Mouse (Mus musculus): ENCODE results near the gene Sun3. TPM values are rescaled to one million over a fixed set of nuclear protein-coding genes. Genes with fewer than 3 reads are reported as not detected.

Gene Sun3
- total and polyA plus RNA-seq, 2 experiments = 0.11 to 1.8 TPM

GRCm38 (mm10) chr11:8978154-8978553, 70.6 kb downstream of the Sun3 start:
- WGBS = 75% methylated on average over 4 of the region's 4 CpGs
- TF ChIP-seq CTCF (IDR thresholded peaks at IDR 0.05; ENCODE audit: low read depth, low read length) (no peak), POLR2A (IDR thresholded peaks at IDR 0.05; ENCODE audit: extremely low read depth, insufficient read depth, low read length) (no peak)
- Histone ChIP-seq H3K79me2 (ENCODE audit: control insufficient read depth, insufficient read depth, low read length) (no peaks in the 10 kb centered on the region), H3K4me3 (ENCODE audit: insufficient read depth, low read depth, low read length) (no peak overlapping the region), H3K27me3 (ENCODE audit: control insufficient read depth, insufficient read depth, low read length) (no peaks in the 10 kb centered on the region), H3K36me3 (ENCODE audit: control insufficient read depth, insufficient read depth, low read length) (no peaks in the 10 kb centered on the region), H3K4me1 (ENCODE audit: control insufficient read depth, insufficient read depth, low read length) (no peaks in the 10 kb centered on the region), H3K27ac (replicated peaks; ENCODE audit: insufficient read depth, low read depth, low read length) (no peak overlapping the region), H3K9ac (ENCODE audit: low read depth, low read length) (no peak overlapping the region)
- DNase-seq (ENCODE audit: extremely low read depth, low read depth, low spot score) = no peak

DNA sequence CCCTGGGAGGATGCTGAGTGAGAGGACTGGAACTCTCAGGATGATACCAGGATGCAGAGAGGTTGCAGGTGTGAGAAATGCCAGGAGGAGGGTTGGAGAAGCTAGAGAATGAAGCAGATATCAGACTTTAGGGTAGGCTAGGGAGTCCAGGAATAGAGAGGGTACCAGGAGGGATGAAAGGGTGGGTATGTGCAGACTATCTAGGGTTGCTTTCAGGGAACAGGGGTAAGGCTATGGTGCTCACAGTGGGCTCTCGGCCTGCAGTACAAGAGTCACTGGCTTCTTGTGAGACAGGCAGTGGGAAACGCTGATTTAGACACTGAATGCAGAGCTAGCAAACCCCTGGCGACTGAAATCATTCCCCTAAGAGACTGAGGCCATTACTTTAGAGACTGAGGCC, 75.6 kb downstream of the Sun3 start, which contains the start of gene Pkd1l1:
Pkd1l1 (minus strand) TSS at position 101 of the 400 bp plus-strand sequence.
- DNase-seq (ENCODE audit: extremely low read depth, low read depth, low spot score) = no peak
- no peak within 1 kb of the TSS for H3K9ac ChIP-seq (ENCODE audit: low read depth, low read length)
- H3K27me3 ChIP-seq (ENCODE audit: control insufficient read depth, insufficient read depth, low read length) = no peaks in the 10 kb centered on the region
- no peak within 1 kb of the TSS for H3K4me3 ChIP-seq (ENCODE audit: insufficient read depth, low read depth, low read length)
- no peak within 1 kb of the TSS for H3K27ac ChIP-seq (replicated peaks; ENCODE audit: insufficient read depth, low read depth, low read length)
- TF ChIP-seq CTCF (IDR thresholded peaks at IDR 0.05; ENCODE audit: low read depth, low read length) (no peak), POLR2A (IDR thresholded peaks at IDR 0.05; ENCODE audit: extremely low read depth, insufficient read depth, low read length) (no peak)
- H3K79me2 ChIP-seq (ENCODE audit: control insufficient read depth, insufficient read depth, low read length) = no peaks in the 10 kb centered on the region
- no peaks in the 10 kb centered on the region for H3K4me1 ChIP-seq (ENCODE audit: control insufficient read depth, insufficient read depth, low read length)
- no peaks in the 10 kb centered on the region for H3K36me3 ChIP-seq (ENCODE audit: control insufficient read depth, insufficient read depth, low read length)
- WGBS = 67% methylated on average over 3 of the region's 3 CpGs

GRCm38 (mm10) chr11:8972093-8972492, 76.7 kb downstream of the Sun3 start:
- H3K9ac ChIP-seq (ENCODE audit: low read depth, low read length) = no peak overlapping the region

DNA sequence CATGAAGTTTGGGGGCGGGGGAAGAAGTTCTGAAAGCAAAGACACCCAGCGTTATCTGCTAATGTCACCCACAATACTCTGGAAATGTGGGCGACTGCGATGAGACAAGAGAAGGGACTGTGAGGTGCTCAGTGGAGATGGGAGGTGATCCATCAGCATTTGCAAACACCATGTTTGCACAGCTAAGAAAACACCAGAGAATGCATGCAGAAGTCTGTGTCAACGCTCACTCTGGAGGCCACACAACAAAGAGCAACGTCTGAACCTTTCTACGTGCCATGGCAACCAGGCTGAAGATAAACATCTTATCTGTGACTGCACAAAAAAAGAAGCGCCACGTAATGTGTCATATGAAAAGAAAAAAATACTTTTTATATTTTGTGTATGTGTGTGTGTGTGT, 78.3 kb downstream of the Sun3 start:
- Histone ChIP-seq H3K4me1 (ENCODE audit: control insufficient read depth, insufficient read depth, low read length) (no peaks in the 10 kb centered on the region), H3K36me3 (ENCODE audit: control insufficient read depth, insufficient read depth, low read length) (no peaks in the 10 kb centered on the region), H3K27me3 (ENCODE audit: control insufficient read depth, insufficient read depth, low read length) (no peaks in the 10 kb centered on the region), H3K27ac (replicated peaks; ENCODE audit: insufficient read depth, low read depth, low read length) (no peak overlapping the region), H3K4me3 (ENCODE audit: insufficient read depth, low read depth, low read length) (no peak overlapping the region), H3K79me2 (ENCODE audit: control insufficient read depth, insufficient read depth, low read length) (no peaks in the 10 kb centered on the region), H3K9ac (ENCODE audit: low read depth, low read length) (no peak overlapping the region)
- no peak for DNase-seq (ENCODE audit: extremely low read depth, low read depth, low spot score)
- TF ChIP-seq POLR2A (IDR thresholded peaks at IDR 0.05; ENCODE audit: extremely low read depth, insufficient read depth, low read length) = no peak
- TF ChIP-seq CTCF (IDR thresholded peaks at IDR 0.05; ENCODE audit: low read depth, low read length) = no peak
- WGBS = 19% methylated on average over 9 of the region's 9 CpGs

More at GRCm38 (mm10) chr11:8972093-8972492, 76.7 kb downstream of the Sun3 start:
- WGBS = 81% methylated on average over 6 of the region's 6 CpGs
- DNase-seq (ENCODE audit: extremely low read depth, low read depth, low spot score) = no peak
- TF ChIP-seq POLR2A (IDR thresholded peaks at IDR 0.05; ENCODE audit: extremely low read depth, insufficient read depth, low read length) (no peak), CTCF (IDR thresholded peaks at IDR 0.05; ENCODE audit: low read depth, low read length) (no peak)
- H3K27ac ChIP-seq (replicated peaks; ENCODE audit: insufficient read depth, low read depth, low read length) = no peak overlapping the region
- no peaks in the 10 kb centered on the region for H3K36me3 ChIP-seq (ENCODE audit: control insufficient read depth, insufficient read depth, low read length)
- H3K27me3 ChIP-seq (ENCODE audit: control insufficient read depth, insufficient read depth, low read length) = no peaks in the 10 kb centered on the region
- H3K79me2 ChIP-seq (ENCODE audit: control insufficient read depth, insufficient read depth, low read length) = no peaks in the 10 kb centered on the region
- H3K4me1 ChIP-seq (ENCODE audit: control insufficient read depth, insufficient read depth, low read length) = no peaks in the 10 kb centered on the region
- no peak overlapping the region for H3K4me3 ChIP-seq (ENCODE audit: insufficient read depth, low read depth, low read length)

GRCm38 (mm10) chr11:8968094-8968493, 80.7 kb downstream of the Sun3 start:
- WGBS = 95% methylated on average over 7 of the region's 7 CpGs
- TF ChIP-seq CTCF (IDR thresholded peaks at IDR 0.05; ENCODE audit: low read depth, low read length) (no peak), POLR2A (IDR thresholded peaks at IDR 0.05; ENCODE audit: extremely low read depth, insufficient read depth, low read length) (no peak)
- no peak for DNase-seq (ENCODE audit: extremely low read depth, low read depth, low spot score)
- Histone ChIP-seq H3K4me1 (ENCODE audit: control insufficient read depth, insufficient read depth, low read length) (no peaks in the 10 kb centered on the region), H3K36me3 (ENCODE audit: control insufficient read depth, insufficient read depth, low read length) (no peaks in the 10 kb centered on the region), H3K9ac (ENCODE audit: low read depth, low read length) (no peak overlapping the region), H3K79me2 (ENCODE audit: control insufficient read depth, insufficient read depth, low read length) (no peaks in the 10 kb centered on the region), H3K27me3 (ENCODE audit: control insufficient read depth, insufficient read depth, low read length) (no peaks in the 10 kb centered on the region), H3K27ac (replicated peaks; ENCODE audit: insufficient read depth, low read depth, low read length) (no peak overlapping the region), H3K4me3 (ENCODE audit: insufficient read depth, low read depth, low read length) (no peak overlapping the region)

Other genes with a start within 250 kb of the Sun3 start
- under 0.01 TPM in 1 of 2 replicates, not detected in the other for gene Pkd1l1, start 75.7 kb downstream of the Sun3 start, total RNA-seq (2014; rRNA removed)
- gene Pkd1l1, start 75.7 kb downstream of the Sun3 start, polyA plus RNA-seq (2012; rRNA removed) = 0.04 TPM in 1 of 2 replicates, not detected in the other
- 4.1 and 4.9 TPM in 2 replicates for gene Hus1, start 37.8 kb downstream of the Sun3 start, total RNA-seq (2014; rRNA removed)
- 2.9 and 3.3 TPM in 2 replicates for gene Hus1, start 37.8 kb downstream of the Sun3 start, polyA plus RNA-seq (2012; rRNA removed)
- gene Gm11992, start 397 bp downstream of the Sun3 start, total RNA-seq (2014; rRNA removed) = 1.1 and 1.8 TPM in 2 replicates
- gene Gm11992, start 397 bp downstream of the Sun3 start, polyA plus RNA-seq (2012; rRNA removed) = 1.3 and 1.4 TPM in 2 replicates
- 5.1 and 5.6 TPM in 2 replicates for gene Upp1, start 69.1 kb upstream of the Sun3 start, total RNA-seq (2014; rRNA removed)
- gene Upp1, start 69.1 kb upstream of the Sun3 start, polyA plus RNA-seq (2012; rRNA removed) = 2.1 and 3.2 TPM in 2 replicates
- gene Abca13, start 143.0 kb upstream of the Sun3 start, total RNA-seq (2014; rRNA removed) = under 0.01 TPM in 1 of 2 replicates, not detected in the other
- not detected in 2 replicates for gene Abca13, start 143.0 kb upstream of the Sun3 start, polyA plus RNA-seq (2012; rRNA removed)